Mouse (Mus musculus) CH12.LX (cell line): ENCODE results near the gene BC107364. TPM values are rescaled to one million over a fixed set of nuclear protein-coding genes. Genes with fewer than 3 reads are reported as not detected.
"Not testable (repeated sequence)": the region's sequence is repeated elsewhere in the genome, so short reads cannot be mapped to it uniquely, and the experiment has no call there.

Experiments
- DNase-seq: peaks from one replicate; pipeline ENCODE4 v3.0.0-alpha.2; 2013; ENCODE audit errors: extremely low read depth
- H3K27ac ChIP-seq: 2 replicates; pipeline ENCODE4 v1.5.1; 2012; ENCODE audit warnings: low read depth, mild to moderate bottlenecking, control low read depth, moderate library complexity; ENCODE audit not compliant: insufficient read depth
- H3K27me3 ChIP-seq: replicated peaks from 2 replicates; pipeline ENCODE3; 2012; ENCODE audit warnings: inconsistent platforms
- H3K36me3 ChIP-seq, 2 experiments: replicated peaks in 1 of 2; 2 replicates each; pipeline versions ENCODE3 to v1.6.1; 2012; ENCODE audit warnings: inconsistent platforms in 1 of 2, low read length in 1 of 2, mild to moderate bottlenecking in 1 of 2, mixed read lengths in 1 of 2, moderate library complexity in 1 of 2; ENCODE audit not compliant: control insufficient read depth in 1 of 2, insufficient read depth in 1 of 2
- H3K4me1 ChIP-seq, 2 experiments: 2 replicates each; pipeline ENCODE4 v1.6.1; 2012; ENCODE audit warnings: inconsistent platforms in 1 of 2, moderate library complexity in 1 of 2; ENCODE audit not compliant: insufficient read depth in 2 of 2, control insufficient read depth in 1 of 2
- H3K4me2 ChIP-seq: 2 replicates; pipeline ENCODE4 v1.6.1; 2012; ENCODE audit warnings: low read depth, mild to moderate bottlenecking, control low read depth; ENCODE audit not compliant: poor library complexity, insufficient read depth, severe bottlenecking
- H3K4me3 ChIP-seq, 3 experiments: fragments of 150-350 bp in 1 of 3; sonication (generic) in 1 of 3; replicated peaks in 1 of 3; 2 replicates each; pipeline versions ENCODE3 to v1.5.1; 2011 to 2012; ENCODE audit warnings: low read depth in 2 of 3, low read length in 2 of 3, mild to moderate bottlenecking in 2 of 3, moderate library complexity in 2 of 3, control low read depth in 1 of 3, improper control_type of control experiment in 1 of 3, inconsistent platforms in 1 of 3, mixed read lengths in 1 of 3; ENCODE audit not compliant: poor library complexity in 1 of 3
- H3K79me2 ChIP-seq: replicated peaks from 2 replicates; pipeline ENCODE4 v1.6.1; 2012; ENCODE audit warnings: mild to moderate bottlenecking, moderate library complexity; ENCODE audit not compliant: control insufficient read depth, poor library complexity, insufficient read depth, severe bottlenecking; ENCODE audit errors: extremely low read depth
- H3K9ac ChIP-seq: 2 replicates; pipeline ENCODE4 v1.6.1; 2012; ENCODE audit warnings: low read depth, mild to moderate bottlenecking, control low read depth, moderate library complexity; ENCODE audit not compliant: insufficient read depth
- H3K9me3 ChIP-seq: replicated peaks from 2 replicates; pipeline ENCODE3; 2012; ENCODE audit warnings: low read length, inconsistent platforms, mixed read lengths
- CHD1 ChIP-seq: IDR thresholded peaks from 2 replicates; pipeline ENCODE4 v1.6.1; 2012; ENCODE audit warnings: low read depth, low read length, improper control_type of control experiment, inconsistent platforms
- EP300 ChIP-seq: IDR thresholded peaks from 2 replicates; pipeline ENCODE4 v1.6.1; 2011; ENCODE audit warnings: low read length, improper control_type of control experiment
- ETS1 ChIP-seq: conservative IDR thresholded peaks from 2 replicates; pipeline ENCODE4 v1.6.1; 2012; ENCODE audit warnings: low read depth, mild to moderate bottlenecking, inconsistent platforms, low read length, improper control_type of control experiment, moderate library complexity
- GABPA ChIP-seq: IDR thresholded peaks from 2 replicates; pipeline ENCODE4 v1.6.1; 2012; ENCODE audit warnings: low read depth, low read length, improper control_type of control experiment, inconsistent platforms; ENCODE audit not compliant: insufficient replicate concordance
- JUN ChIP-seq: IDR thresholded peaks from 2 replicates; pipeline ENCODE4 v1.6.1; 2011; ENCODE audit warnings: low read depth, mild to moderate bottlenecking, low read length, improper control_type of control experiment, moderate library complexity; ENCODE audit not compliant: insufficient read depth
- MEF2A ChIP-seq: IDR thresholded peaks from 2 replicates; pipeline ENCODE4 v1.6.1; 2014; ENCODE audit warnings: low read depth, mild to moderate bottlenecking, inconsistent platforms, low read length, improper control_type of control experiment, borderline replicate concordance
- MYC ChIP-seq: IDR thresholded peaks from 2 replicates; pipeline ENCODE4 v1.6.1; 2011; ENCODE audit warnings: low read depth, mild to moderate bottlenecking, improper control_type of control experiment, low read length
- NRF1 ChIP-seq: IDR thresholded peaks from 2 replicates; pipeline ENCODE4 v1.6.1; 2014; ENCODE audit warnings: low read depth, mild to moderate bottlenecking, inconsistent platforms, low read length, improper control_type of control experiment, moderate library complexity
- POLR2AphosphoS2 ChIP-seq: IDR thresholded peaks from 2 replicates; pipeline ENCODE4 v1.6.1; 2011; ENCODE audit warnings: low read depth, low read length, improper control_type of control experiment
- UBTF ChIP-seq: IDR thresholded peaks from 2 replicates; pipeline ENCODE4 v1.6.1; 2012; ENCODE audit warnings: low read depth, mild to moderate bottlenecking, inconsistent platforms, low read length, improper control_type of control experiment, moderate library complexity
- ZC3H11A ChIP-seq: IDR thresholded peaks from 2 replicates; pipeline ENCODE4 v1.6.1; 2012; ENCODE audit warnings: low read depth, mild to moderate bottlenecking, inconsistent platforms, low read length, improper control_type of control experiment
- ZKSCAN1 ChIP-seq: IDR thresholded peaks from 2 replicates; pipeline ENCODE4 v1.6.1; 2012; ENCODE audit warnings: low read depth, inconsistent platforms, low read length, improper control_type of control experiment, borderline replicate concordance
- ZNF384 ChIP-seq: IDR thresholded peaks from 2 replicates; pipeline ENCODE4 v1.6.1; 2012; ENCODE audit warnings: low read depth, low read length, improper control_type of control experiment, inconsistent platforms
- dilution Hi-C: fragments of 300-500 bp; cut with MboI; formaldehyde crosslinking; loops from 2 replicates; pipeline ENCODE4 v1.14.3; 2020; ENCODE audit warnings: low sequenced_read_pairs; ENCODE audit not compliant: extremely low pct_unique_long_range_greater_than_20kb, extremely low pct_ligation_motif_present
- in situ Hi-C: fragments of 300-500 bp; cut with MboI; formaldehyde crosslinking; loops from 3 replicates; pipeline ENCODE4 v1.14.3; 2019; ENCODE audit warnings: low sequenced_read_pairs, low pct_ligation_motif_present, low pct_unique_long_range_greater_than_20kb, mixed read lengths
- polyA plus RNA-seq: library from polyadenylated mRNA; unstranded; fragments of >175 nt; gene quantifications from 2 replicates; pipeline ENCODE4 v1.2.1, GENCODE M21; 2012; ENCODE audit warnings: low read depth; ENCODE audit not compliant: insufficient read length
- total RNA-seq, 2 experiments: library from RNA; depleted of rRNA; stranded (reverse); fragments of 300-350 nt in 1 of 2; fragments of >200 nt in 1 of 2; gene quantifications; 2 replicates each; pipeline ENCODE4 v1.2.3; 2012 to 2014

Gene BC107364
- total and polyA plus RNA-seq, 3 experiments: 0.13 TPM; not detected in 2

DNA sequence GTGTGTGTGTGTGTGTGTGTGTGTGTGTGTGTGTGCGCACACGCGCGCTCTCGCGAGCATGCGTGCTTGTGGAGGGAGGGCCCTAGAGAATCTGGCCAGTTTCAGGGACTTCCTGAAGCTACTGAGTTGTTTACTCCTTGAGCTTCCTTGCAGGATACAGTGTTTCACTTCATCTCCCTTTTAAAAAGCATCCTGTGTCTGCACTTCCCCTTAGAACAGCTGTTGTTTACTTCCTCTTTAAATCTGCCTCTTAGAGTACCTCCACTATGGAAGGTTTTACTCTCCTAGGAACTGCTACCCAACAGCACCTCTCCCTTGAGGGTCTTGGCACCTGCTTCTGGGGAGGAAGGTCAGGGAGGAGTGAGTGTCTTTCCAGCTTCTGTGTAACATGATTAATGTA, 55.2 kb downstream of the BC107364 start:
- Histone ChIP-seq H3K27me3 (no peaks in the 10 kb centered on the region), H3K4me1 (peaks cover 4 to 39% of the 10 kb centered on the region in 2 experiments), H3K36me3 (no peaks in the 10 kb centered on the region), H3K27ac (no peak overlapping the region), H3K9ac (no peak overlapping the region), H3K9me3 (peaks cover 3% of the 10 kb centered on the region), H3K4me2 (no peak overlapping the region), H3K4me3 (no peak overlapping the region), H3K79me2 (no peaks in the 10 kb centered on the region)
- TF ChIP-seq GABPA (no peak), POLR2AphosphoS2 (no peak), ZC3H11A (no peak), NRF1 (no peak), ETS1 (no peak), MYC (no peak), JUN (no peak), EP300 (no peak), MEF2A (no peak), UBTF (no peak), ZKSCAN1 (no peak), ZNF384 (no peak), CHD1 (no peak)
- DNase-seq: no peak
- dilution Hi-C loops (no loop called here), in situ Hi-C loops (no loop called here)

DNA sequence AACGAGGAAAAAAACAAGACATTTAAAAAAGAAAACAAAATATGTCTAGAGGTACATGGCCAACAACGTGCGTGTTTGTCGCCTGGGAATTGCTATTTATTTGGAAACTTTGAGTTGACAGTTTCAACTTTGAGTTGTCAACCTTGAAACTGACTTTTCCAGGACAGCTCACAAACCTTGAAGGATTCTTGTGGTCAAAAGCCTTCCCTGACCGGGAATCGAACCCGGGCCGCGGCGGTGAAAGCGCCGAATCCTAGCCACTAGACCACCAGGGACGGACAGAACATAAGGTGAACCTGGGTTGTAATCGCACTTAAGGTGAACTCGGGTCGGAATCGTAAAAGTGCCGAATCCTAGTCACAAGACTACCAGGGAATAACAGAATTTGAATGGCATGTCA, 64.9 kb downstream of the BC107364 start:
- H3K4me2 ChIP-seq, H3K27me3 ChIP-seq, H3K9me3 ChIP-seq, H3K4me3 ChIP-seq, dilution Hi-C loops, H3K27ac ChIP-seq, H3K9ac ChIP-seq, H3K36me3 ChIP-seq, H3K4me1 ChIP-seq, in situ Hi-C loops, DNase-seq, H3K79me2 ChIP-seq: not testable (repeated sequence)

Other genes with a start within 250 kb of the BC107364 start
Only the 20 nearest of the 24 such genes appear.
- gene Hist2h2be, start 231.2 kb downstream of the BC107364 start, total RNA-seq (2012; rRNA removed): 3.8 and 3.9 TPM in 2 replicates
- gene Hist2h2be, start 231.2 kb downstream of the BC107364 start, total RNA-seq (2014; rRNA removed): 2.9 and 4.0 TPM in 2 replicates
- 2.3 and 2.5 TPM in 2 replicates for gene Hist2h2be, start 231.2 kb downstream of the BC107364 start, polyA plus RNA-seq
- gene Hist2h3c2, start 213.2 kb downstream of the BC107364 start, total RNA-seq (2012; rRNA removed): 1,105 and 1,173 TPM in 2 replicates
- 11.0 and 15.3 TPM in 2 replicates for gene Hist2h3c2, start 213.2 kb downstream of the BC107364 start, total RNA-seq (2014; rRNA removed)
- gene Hist2h3c2, start 213.2 kb downstream of the BC107364 start, polyA plus RNA-seq: 1.3 TPM in 2 replicates
- 4,203 and 5,136 TPM in 2 replicates for gene Hist2h2aa2, start 212.0 kb downstream of the BC107364 start, total RNA-seq (2012; rRNA removed)
- gene Hist2h2aa2, start 212.0 kb downstream of the BC107364 start, total RNA-seq (2014; rRNA removed): not detected in 2 replicates
- gene Hist2h2aa2, start 212.0 kb downstream of the BC107364 start, polyA plus RNA-seq: 2.5 and 2.7 TPM in 2 replicates
- gene Hist2h2aa1, start 206.8 kb downstream of the BC107364 start, total RNA-seq (2012; rRNA removed): 1,248 and 1,515 TPM in 2 replicates
- 48.1 and 113 TPM in 2 replicates for gene Hist2h2aa1, start 206.8 kb downstream of the BC107364 start, total RNA-seq (2014; rRNA removed)
- 0.64 and 0.98 TPM in 2 replicates for gene Hist2h2aa1, start 206.8 kb downstream of the BC107364 start, polyA plus RNA-seq
- 0.67 and 1.4 TPM in 2 replicates for gene Hist2h3c1, start 205.6 kb downstream of the BC107364 start, total RNA-seq (2012; rRNA removed)
- 1.2 and 1.4 TPM in 2 replicates for gene Hist2h3c1, start 205.6 kb downstream of the BC107364 start, total RNA-seq (2014; rRNA removed)
- gene Hist2h3c1, start 205.6 kb downstream of the BC107364 start, polyA plus RNA-seq: 0.33 and 0.34 TPM in 2 replicates
- 116 and 130 TPM in 2 replicates for gene Hist2h4, start 189.0 kb downstream of the BC107364 start, total RNA-seq (2012; rRNA removed)
- gene Hist2h4, start 189.0 kb downstream of the BC107364 start, total RNA-seq (2014; rRNA removed): 1.0 and 2.5 TPM in 2 replicates
- 0.20 and 0.91 TPM in 2 replicates for gene Hist2h4, start 189.0 kb downstream of the BC107364 start, polyA plus RNA-seq
- gene Hist2h3b, start 183.7 kb downstream of the BC107364 start, total RNA-seq (2012; rRNA removed): 1,287 and 1,421 TPM in 2 replicates
- 18.3 and 39.4 TPM in 2 replicates for gene Hist2h3b, start 183.7 kb downstream of the BC107364 start, total RNA-seq (2014; rRNA removed)
- 7.2 and 12.1 TPM in 2 replicates for gene Hist2h3b, start 183.7 kb downstream of the BC107364 start, polyA plus RNA-seq
- gene Hist2h2bb, start 182.6 kb downstream of the BC107364 start, total RNA-seq (2012; rRNA removed): 2,265 and 2,866 TPM in 2 replicates
- gene Hist2h2bb, start 182.6 kb downstream of the BC107364 start, total RNA-seq (2014; rRNA removed): 36.0 and 51.9 TPM in 2 replicates
- 1.6 and 4.1 TPM in 2 replicates for gene Hist2h2bb, start 182.6 kb downstream of the BC107364 start, polyA plus RNA-seq
- gene Fcgr1, start 158.3 kb downstream of the BC107364 start, total RNA-seq (2012; rRNA removed): 0.04 TPM in 1 of 2 replicates, not detected in the other
- gene Fcgr1, start 158.3 kb downstream of the BC107364 start, total RNA-seq (2014; rRNA removed): 0.18 TPM in 1 of 2 replicates, not detected in the other
- 0.27 TPM in 1 of 2 replicates, not detected in the other for gene Fcgr1, start 158.3 kb downstream of the BC107364 start, polyA plus RNA-seq
- gene Hfe2, start 72.9 kb upstream of the BC107364 start, total RNA-seq (2012; rRNA removed): not detected in 2 replicates
- gene Hfe2, start 72.9 kb upstream of the BC107364 start, total RNA-seq (2014; rRNA removed): not detected in 2 replicates
- gene Hfe2, start 72.9 kb upstream of the BC107364 start, polyA plus RNA-seq: not detected in 2 replicates
- gene Txnip, start 105.7 kb upstream of the BC107364 start, total RNA-seq (2012; rRNA removed): 52.5 and 76.7 TPM in 2 replicates
- 184 and 220 TPM in 2 replicates for gene Txnip, start 105.7 kb upstream of the BC107364 start, total RNA-seq (2014; rRNA removed)
- gene Txnip, start 105.7 kb upstream of the BC107364 start, polyA plus RNA-seq: 39.2 and 41.8 TPM in 2 replicates
- gene Gm16253, start 124.7 kb upstream of the BC107364 start, total RNA-seq (2012; rRNA removed): 0.38 and 0.72 TPM in 2 replicates
- not detected in 2 replicates for gene Gm16253, start 124.7 kb upstream of the BC107364 start, total RNA-seq (2014; rRNA removed)
- 0.46 TPM in 1 of 2 replicates, not detected in the other for gene Gm16253, start 124.7 kb upstream of the BC107364 start, polyA plus RNA-seq
- gene Polr3gl, start 141.9 kb upstream of the BC107364 start, total RNA-seq (2012; rRNA removed): 10.4 and 13.7 TPM in 2 replicates
- 15.7 and 16.6 TPM in 2 replicates for gene Polr3gl, start 141.9 kb upstream of the BC107364 start, total RNA-seq (2014; rRNA removed)
- gene Polr3gl, start 141.9 kb upstream of the BC107364 start, polyA plus RNA-seq: 18.8 and 28.4 TPM in 2 replicates
- 0.04 TPM in 2 replicates for gene Ankrd34a, start 144.3 kb upstream of the BC107364 start, total RNA-seq (2012; rRNA removed)
- gene Ankrd34a, start 144.3 kb upstream of the BC107364 start, total RNA-seq (2014; rRNA removed): not detected in 2 replicates
- 0.11 TPM in 1 of 2 replicates, not detected in the other for gene Ankrd34a, start 144.3 kb upstream of the BC107364 start, polyA plus RNA-seq
- 2.9 and 4.5 TPM in 2 replicates for gene Lix1l, start 148.8 kb upstream of the BC107364 start, total RNA-seq (2012; rRNA removed)
- gene Lix1l, start 148.8 kb upstream of the BC107364 start, total RNA-seq (2014; rRNA removed): 3.7 and 4.6 TPM in 2 replicates
- gene Lix1l, start 148.8 kb upstream of the BC107364 start, polyA plus RNA-seq: 4.0 and 4.7 TPM in 2 replicates
- gene Rbm8a, start 177.6 kb upstream of the BC107364 start, total RNA-seq (2012; rRNA removed): 80.3 and 114 TPM in 2 replicates
- gene Rbm8a, start 177.6 kb upstream of the BC107364 start, total RNA-seq (2014; rRNA removed): 50.2 and 59.7 TPM in 2 replicates
- gene Rbm8a, start 177.6 kb upstream of the BC107364 start, polyA plus RNA-seq: 187 and 377 TPM in 2 replicates
- 23.4 and 23.9 TPM in 2 replicates for gene Pex11b, start 183.1 kb upstream of the BC107364 start, total RNA-seq (2012; rRNA removed)
- 26.3 and 33.1 TPM in 2 replicates for gene Pex11b, start 183.1 kb upstream of the BC107364 start, total RNA-seq (2014; rRNA removed)
- gene Pex11b, start 183.1 kb upstream of the BC107364 start, polyA plus RNA-seq: 23.2 and 27.9 TPM in 2 replicates
- 0.08 and 0.13 TPM in 2 replicates for gene Gm42957, start 183.2 kb upstream of the BC107364 start, total RNA-seq (2012; rRNA removed)
- gene Gm42957, start 183.2 kb upstream of the BC107364 start, total RNA-seq (2014; rRNA removed): not detected in 2 replicates
- 0.11 TPM in 1 of 2 replicates, not detected in the other for gene Gm42957, start 183.2 kb upstream of the BC107364 start, polyA plus RNA-seq
- gene Itga10, start 193.3 kb upstream of the BC107364 start, total RNA-seq (2012; rRNA removed): 0.80 and 1.2 TPM in 2 replicates
- gene Itga10, start 193.3 kb upstream of the BC107364 start, total RNA-seq (2014; rRNA removed): 0.36 and 0.46 TPM in 2 replicates
- 1.0 and 1.2 TPM in 2 replicates for gene Itga10, start 193.3 kb upstream of the BC107364 start, polyA plus RNA-seq
- 6.5 and 11.2 TPM in 2 replicates for gene Ankrd35, start 217.8 kb upstream of the BC107364 start, total RNA-seq (2012; rRNA removed)
- gene Ankrd35, start 217.8 kb upstream of the BC107364 start, total RNA-seq (2014; rRNA removed): 0.51 and 0.78 TPM in 2 replicates
- gene Ankrd35, start 217.8 kb upstream of the BC107364 start, polyA plus RNA-seq: 1.9 and 2.5 TPM in 2 replicates